Mouse (Mus musculus) C2C12 (cell line): ENCODE measurements at regions not wholly inside any gene's neighbourhood (a gene's known extent, or its start where the extent isn't known, plus 50 kb on each side); places are given as distances from the start of the nearest gene placed in this dataset.

ENCODE experiments used
- H3K27me3 ChIP-seq: one replicate; pipeline ENCODE4 v1.6.1; 2011; ENCODE audit not compliant: control insufficient read depth, insufficient read depth, insufficient read length
- H3K36me3 ChIP-seq: one replicate; pipeline ENCODE4 v1.6.1; 2011; ENCODE audit not compliant: control insufficient read depth, insufficient read depth
- H3K4me3 ChIP-seq: one replicate; pipeline ENCODE4 v1.5.1; 2011; ENCODE audit warnings: mild to moderate bottlenecking, control low read depth; ENCODE audit not compliant: poor library complexity, insufficient read depth, severe bottlenecking
- H3K79me2 ChIP-seq: one replicate; pipeline ENCODE4 v1.6.1; 2011; ENCODE audit not compliant: control insufficient read depth, insufficient read depth
- H3K79me3 ChIP-seq: one replicate; pipeline ENCODE4 v1.6.1; 2011; ENCODE audit warnings: low read depth, control low read depth
- H3ac ChIP-seq: one replicate; pipeline ENCODE3; 2011; ENCODE audit warnings: low read depth; ENCODE audit not compliant: control insufficient read depth, insufficient read length
- CEBPB ChIP-seq: IDR thresholded peaks from one replicate; pipeline ENCODE4 v1.6.1; 2011; ENCODE audit warnings: low read depth, mild to moderate bottlenecking, control low read depth, moderate library complexity
- CTCF ChIP-seq: IDR thresholded peaks from one replicate; pipeline ENCODE4 v1.5.1; 2011; ENCODE audit not compliant: control insufficient read depth, insufficient read depth, insufficient read length
- FOSL1 ChIP-seq: IDR thresholded peaks from one replicate; pipeline ENCODE4 v1.8.0; 2011; ENCODE audit warnings: mild to moderate bottlenecking, low read length; ENCODE audit not compliant: poor library complexity, insufficient read depth, severe bottlenecking
- MAX ChIP-seq: IDR thresholded peaks from one replicate; pipeline ENCODE4 v1.6.1; 2011; ENCODE audit warnings: mild to moderate bottlenecking, control low read depth
- MYOD1 ChIP-seq: IDR thresholded peaks from one replicate; pipeline ENCODE4 v1.6.1; 2011; ENCODE audit warnings: low read depth; ENCODE audit not compliant: control insufficient read depth, insufficient read length
- MYOG ChIP-seq: IDR thresholded peaks from one replicate; pipeline ENCODE4 v1.6.1; 2011; ENCODE audit not compliant: control insufficient read depth, insufficient read length; ENCODE audit errors: extremely low read depth
- USF1 ChIP-seq: IDR thresholded peaks from one replicate; pipeline ENCODE4 v1.6.1; 2011; ENCODE audit warnings: low read depth, mild to moderate bottlenecking, control low read depth, moderate library complexity

DNA sequence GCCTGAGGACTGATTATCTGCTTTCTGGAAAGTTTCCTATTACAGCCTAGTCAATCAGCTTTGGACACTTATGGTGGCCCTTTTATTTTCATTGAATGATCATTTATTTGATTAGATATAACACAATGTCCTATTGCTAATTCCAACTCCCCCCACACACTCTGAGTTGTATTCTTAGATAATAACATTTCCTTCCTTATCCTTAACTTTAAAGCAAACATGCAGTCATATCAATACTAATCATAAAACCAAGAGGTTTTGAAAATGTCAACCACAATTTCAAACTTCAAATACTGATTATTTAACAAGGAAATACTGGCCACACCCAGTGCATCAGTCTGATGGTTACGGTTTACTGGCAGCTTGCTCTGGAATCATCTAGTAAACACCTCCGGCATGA lies 237.1 kb upstream of the Mmadhc start:
- Histone ChIP-seq H3K4me3 (no peak overlapping the region), H3ac (no peak overlapping the region), H3K36me3 (no peaks in the 10 kb centered on the region), H3K79me2 (no peaks in the 10 kb centered on the region), H3K79me3 (no peaks in the 10 kb centered on the region), H3K27me3 (no peaks in the 10 kb centered on the region)
- no peak for TF ChIP-seq MYOG
- TF ChIP-seq CTCF = no peak
- TF ChIP-seq FOSL1 = no peak
- no peak for TF ChIP-seq CEBPB
- TF ChIP-seq USF1 = no peak
- no peak for TF ChIP-seq MYOD1
- TF ChIP-seq MAX = no peak

DNA sequence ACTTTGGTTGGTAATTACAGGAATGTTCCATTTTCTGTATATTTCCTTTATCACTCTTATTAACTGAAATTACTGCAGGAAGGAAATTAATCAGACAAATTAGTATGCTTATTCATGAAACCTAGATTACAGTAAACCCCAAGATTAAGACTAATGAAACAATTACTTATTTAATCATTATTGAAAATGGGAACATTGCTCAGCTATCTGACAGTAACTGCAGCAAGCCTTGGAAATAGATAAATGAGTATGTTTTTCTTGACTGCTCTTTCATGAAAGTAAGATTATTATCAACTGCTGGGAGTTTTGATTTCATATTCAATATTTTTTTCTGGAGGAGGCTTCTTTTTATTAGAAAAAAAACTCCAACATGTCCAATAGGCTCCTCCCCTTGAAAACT lies 230.8 kb upstream of the Mmadhc start:
- TF ChIP-seq CEBPB (no peak), MYOD1 (no peak), MYOG (no peak), USF1 (no peak), MAX (no peak), FOSL1 (no peak), CTCF (no peak)
- no peak overlapping the region for H3K4me3 ChIP-seq
- no peaks in the 10 kb centered on the region for H3K79me3 ChIP-seq
- no peaks in the 10 kb centered on the region for H3K27me3 ChIP-seq
- H3K79me2 ChIP-seq = no peaks in the 10 kb centered on the region
- H3K36me3 ChIP-seq = no peaks in the 10 kb centered on the region
- no peak overlapping the region for H3ac ChIP-seq

DNA sequence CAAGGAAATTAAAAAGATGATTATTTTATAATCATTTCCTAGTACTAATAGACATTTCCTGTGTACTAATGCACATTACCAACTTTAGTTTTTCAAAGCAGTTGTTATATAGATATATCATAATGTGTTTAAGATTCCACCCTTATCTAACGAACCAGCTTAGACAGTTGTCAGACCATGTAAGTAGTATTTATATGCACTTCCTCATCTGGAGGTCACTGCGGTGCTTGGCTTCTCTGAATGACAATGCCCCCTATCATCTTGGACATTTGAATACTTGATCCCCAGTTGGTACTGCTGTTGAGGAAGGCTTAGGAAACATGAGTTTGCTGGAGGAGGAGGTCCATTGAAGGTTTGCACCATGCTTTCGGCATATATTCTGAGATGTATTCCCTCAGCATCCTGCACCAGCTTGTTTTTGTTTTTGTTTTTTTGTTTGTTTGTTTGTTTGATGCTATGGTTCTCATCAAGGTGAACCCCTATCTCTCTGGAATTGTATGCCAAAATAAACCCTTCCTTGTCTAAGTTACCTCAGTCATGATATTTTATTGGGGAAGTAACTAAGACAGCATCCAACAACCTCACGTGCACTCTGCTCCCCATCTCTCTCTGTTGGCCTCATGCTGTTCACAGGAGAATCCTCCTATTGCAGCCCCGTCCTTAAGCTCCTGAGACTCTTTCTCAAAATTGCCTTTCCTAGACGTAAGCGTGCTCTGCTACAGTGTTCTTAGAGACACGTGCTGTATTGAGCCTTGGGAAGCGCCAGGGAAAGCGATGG lies 228.4 kb upstream of the Mmadhc start:
- Histone ChIP-seq H3K79me3 (no peaks in the 10 kb centered on the region), H3K79me2 (no peaks in the 10 kb centered on the region), H3K36me3 (no peaks in the 10 kb centered on the region), H3K4me3 (no peak overlapping the region), H3K27me3 (no peaks in the 10 kb centered on the region), H3ac (no peak overlapping the region)
- TF ChIP-seq MYOG (no peak), MYOD1 (no peak), USF1 (no peak), FOSL1 (no peak), MAX (no peak), CEBPB (no peak), CTCF (no peak)

DNA sequence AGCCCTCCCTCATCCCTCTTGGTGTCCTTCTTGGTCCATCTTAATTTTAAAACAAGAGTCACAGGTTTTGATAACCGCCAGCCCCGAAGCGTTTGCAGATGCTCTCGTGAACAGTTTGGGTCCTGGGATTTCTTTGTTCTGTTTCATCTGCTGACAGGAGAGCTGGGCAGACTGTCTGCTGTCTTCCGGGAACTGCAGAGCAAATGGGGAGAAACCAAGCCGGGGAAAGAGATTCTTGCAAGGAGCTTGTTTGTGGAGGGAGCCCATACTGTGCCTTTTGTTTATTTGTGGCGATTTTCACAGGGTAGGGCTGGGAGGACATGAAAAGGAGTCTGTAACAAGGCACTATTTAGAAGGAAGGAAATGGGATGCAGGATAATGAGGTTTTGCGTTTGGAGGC lies 223.6 kb upstream of the Mmadhc start:
- Histone ChIP-seq H3K36me3 (no peaks in the 10 kb centered on the region), H3K27me3 (no peaks in the 10 kb centered on the region)
- no peak for TF ChIP-seq MAX
- TF ChIP-seq CEBPB = no peak
- no peak for TF ChIP-seq FOSL1
- TF ChIP-seq MYOG = no peak
- TF ChIP-seq MYOD1 = no peak
- TF ChIP-seq CTCF = no peak

DNA sequence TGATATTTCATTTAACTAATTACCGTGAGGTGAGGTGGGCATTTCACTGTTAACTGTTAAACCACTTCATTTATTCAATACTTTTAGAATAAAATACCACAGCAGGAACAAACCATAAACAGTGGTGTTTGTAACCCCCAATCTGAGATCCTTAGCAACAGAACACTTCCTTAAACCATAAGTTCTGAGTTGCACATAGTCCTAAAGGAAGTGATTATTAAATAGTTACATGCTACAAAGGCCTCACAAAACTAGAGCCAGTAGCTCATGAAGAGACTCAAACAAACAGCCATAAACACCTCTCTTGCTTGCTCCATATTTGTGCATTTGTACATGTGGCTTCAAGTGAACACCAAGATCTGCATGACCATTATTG lies 222.5 kb upstream of the Mmadhc start:
- Histone ChIP-seq H3K27me3 (no peaks in the 10 kb centered on the region), H3K36me3 (no peaks in the 10 kb centered on the region), H3K79me2 (no peaks in the 10 kb centered on the region), H3ac (no peak overlapping the region), H3K4me3 (no peak overlapping the region), H3K79me3 (no peaks in the 10 kb centered on the region)
- TF ChIP-seq MAX (no peak), MYOG (no peak), USF1 (no peak), MYOD1 (no peak)

More for the DNA sequence above, 223.6 kb upstream of the Mmadhc start:
- H3K4me3 ChIP-seq = no peak overlapping the region
- no peaks in the 10 kb centered on the region for H3K79me3 ChIP-seq
- H3K79me2 ChIP-seq = no peaks in the 10 kb centered on the region
- no peak overlapping the region for H3ac ChIP-seq

DNA sequence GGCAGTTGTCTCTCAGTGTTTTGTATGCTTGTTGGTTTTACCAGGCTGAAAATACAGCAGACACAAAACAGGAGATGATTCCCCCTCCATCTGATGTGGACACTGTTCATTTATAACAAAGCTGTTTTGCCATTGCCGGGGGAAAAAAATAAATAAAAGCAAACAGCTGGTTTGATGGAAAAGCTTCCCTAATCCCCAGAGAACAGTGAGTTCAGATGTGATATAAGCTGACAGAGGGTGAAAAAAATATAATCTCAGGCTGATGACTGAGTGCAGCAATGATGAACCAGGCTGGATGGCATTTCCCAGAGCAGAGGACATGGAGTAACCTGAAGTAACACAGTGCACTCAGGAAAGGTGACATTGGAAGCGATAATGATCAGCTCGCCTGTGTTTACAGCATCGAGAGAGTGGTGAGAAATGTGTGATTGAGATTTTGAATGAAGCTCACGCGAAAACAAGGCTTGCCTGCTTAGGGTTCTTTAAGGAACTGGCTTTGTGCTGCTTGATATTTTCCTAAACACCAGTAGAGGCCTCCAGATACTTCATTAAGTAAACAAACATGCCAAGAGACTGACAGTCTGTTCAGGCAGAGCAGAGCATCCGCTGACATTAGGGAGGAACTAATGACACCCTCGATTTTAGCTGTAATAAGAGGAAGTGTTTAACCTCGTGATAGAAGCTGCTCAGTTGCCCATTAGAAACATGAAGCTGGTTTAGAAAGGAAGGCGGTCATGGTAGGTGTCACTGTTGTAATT lies 221.9 kb upstream of the Mmadhc start:
- H3K27me3 ChIP-seq = no peaks in the 10 kb centered on the region
- TF ChIP-seq CTCF = no peak
- no peak for TF ChIP-seq USF1
- TF ChIP-seq MAX = no peak
- no peak for TF ChIP-seq FOSL1
- no peak for TF ChIP-seq CEBPB
- TF ChIP-seq MYOG = no peak
- no peak for TF ChIP-seq MYOD1
- H3K79me2 ChIP-seq = no peaks in the 10 kb centered on the region
- H3K36me3 ChIP-seq = no peaks in the 10 kb centered on the region
- no peaks in the 10 kb centered on the region for H3K79me3 ChIP-seq
- no peak overlapping the region for H3ac ChIP-seq
- no peak overlapping the region for H3K4me3 ChIP-seq
